Mouse (Mus musculus): Measurements from ENCODE around the gene Cacna2d3.

DNA sequence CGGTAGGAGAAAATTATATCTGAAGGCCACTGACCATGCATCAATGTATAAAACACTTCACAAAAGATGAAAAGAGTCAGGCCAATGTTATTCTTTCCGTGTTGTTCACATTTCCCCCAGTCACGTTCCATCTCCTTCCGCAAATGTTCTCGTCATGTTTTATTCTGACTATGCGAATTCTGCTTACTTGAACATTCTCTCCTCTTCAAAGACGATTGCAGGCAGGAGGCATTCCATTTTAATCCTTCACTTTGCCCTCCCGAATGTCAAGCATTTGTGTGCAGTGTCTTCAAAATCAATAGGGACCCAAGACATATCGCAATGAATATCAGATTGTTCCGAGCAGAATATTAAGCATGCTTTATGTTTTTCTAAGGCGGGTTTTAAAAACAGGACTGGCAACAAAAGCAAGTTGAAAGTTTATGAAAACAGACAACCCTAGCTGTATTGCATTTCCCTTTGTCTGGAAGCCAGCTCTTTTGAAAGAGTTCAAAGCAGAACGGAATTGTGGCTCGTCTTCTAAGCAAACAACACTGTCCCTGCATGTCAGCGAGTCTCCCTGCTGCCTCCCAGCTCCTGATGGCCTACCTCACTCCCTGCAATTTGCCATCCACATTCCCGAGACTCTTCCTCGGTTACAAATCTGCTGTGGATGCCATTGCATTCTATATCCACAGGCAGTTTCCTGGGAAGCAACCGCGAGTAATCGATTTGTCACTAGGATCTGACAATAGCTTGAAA is 492.5 kb downstream of the Cacna2d3 start:
- TF ChIP-seq CTCF (IDR thresholded peaks at IDR 0.05; ENCODE audit: low read depth, low read length) (no peak), GATA1 (IDR thresholded peaks at IDR 0.05; ENCODE audit: borderline replicate concordance, low read length) (no peak)

Measured in G1E (cell line).